Mouse (Mus musculus): ENCODE results near the gene Zfp708. TPM values are rescaled to one million over a fixed set of nuclear protein-coding genes. Genes with fewer than 3 reads are reported as not detected.

The Zfp708 gene
- polyA plus RNA-seq, 1 experiment from 2014 or later: 10.2 TPM

DNA sequence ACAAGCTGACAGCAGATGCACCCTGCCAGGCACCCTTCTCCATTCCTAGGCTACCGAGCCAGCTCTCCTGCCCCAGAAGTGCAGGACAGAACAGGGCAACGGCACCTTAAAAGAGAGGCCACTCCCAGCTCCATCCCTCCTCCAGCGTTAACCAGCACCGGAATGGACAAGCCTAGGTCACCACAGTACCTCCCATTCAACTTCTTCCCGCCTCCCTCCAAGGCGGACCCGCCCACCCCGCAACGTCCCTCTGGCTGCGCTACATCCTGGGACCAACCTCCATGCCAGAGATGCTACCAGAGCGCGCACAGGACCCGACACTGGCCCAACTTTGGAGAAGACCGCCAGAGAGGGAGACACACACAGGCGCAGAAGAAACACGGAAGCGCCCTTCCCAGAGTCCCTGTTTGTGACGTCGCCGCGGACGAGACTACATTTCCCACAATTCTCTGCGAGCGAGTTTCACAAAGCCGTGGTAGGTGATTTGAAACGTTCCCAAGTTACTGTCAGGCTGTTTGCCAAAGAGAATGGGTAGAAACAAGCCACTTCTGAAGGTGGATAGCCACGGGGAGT, 36.9 kb downstream of the Zfp708 start, which contains the start of gene Zfp712:
Zfp712 (minus strand) TSS at position 385 of the 573 bp plus-strand sequence.
- Histone ChIP-seq H3K4me3 (ENCODE audit: low read depth, low read length) (peak within 1 kb of the TSS; percentile 69), H3K36me3 (ENCODE audit: control insufficient read depth, insufficient read depth, low read length) (no peaks in the 10 kb centered on the region), H3K27ac (ENCODE audit: low read depth, low read length) (peak within 1 kb of the TSS; percentile 66), H3K4me2 (ENCODE audit: low read depth, low read length) (peak within 1 kb of the TSS; percentile 83), H3K9me3 (ENCODE audit: control insufficient read depth, low read length) (no peaks in the 10 kb centered on the region; the same call in 1 of the 2 replicates), H3K27me3 (ENCODE audit: control insufficient read depth, insufficient read depth, low read length) (no peaks in the 10 kb centered on the region), H3K4me1 (ENCODE audit: control insufficient read depth, insufficient read depth, low read length) (no peaks in the 10 kb centered on the region), H3K9ac (replicated peaks; ENCODE audit: low read depth, low read length) (peak within 1 kb of the TSS; percentile 80)
- WGBS: under 1% methylated on average over 27 of the region's 27 CpGs
- ATAC-seq (ENCODE audit: low read depth): peak; percentile 97

DNA sequence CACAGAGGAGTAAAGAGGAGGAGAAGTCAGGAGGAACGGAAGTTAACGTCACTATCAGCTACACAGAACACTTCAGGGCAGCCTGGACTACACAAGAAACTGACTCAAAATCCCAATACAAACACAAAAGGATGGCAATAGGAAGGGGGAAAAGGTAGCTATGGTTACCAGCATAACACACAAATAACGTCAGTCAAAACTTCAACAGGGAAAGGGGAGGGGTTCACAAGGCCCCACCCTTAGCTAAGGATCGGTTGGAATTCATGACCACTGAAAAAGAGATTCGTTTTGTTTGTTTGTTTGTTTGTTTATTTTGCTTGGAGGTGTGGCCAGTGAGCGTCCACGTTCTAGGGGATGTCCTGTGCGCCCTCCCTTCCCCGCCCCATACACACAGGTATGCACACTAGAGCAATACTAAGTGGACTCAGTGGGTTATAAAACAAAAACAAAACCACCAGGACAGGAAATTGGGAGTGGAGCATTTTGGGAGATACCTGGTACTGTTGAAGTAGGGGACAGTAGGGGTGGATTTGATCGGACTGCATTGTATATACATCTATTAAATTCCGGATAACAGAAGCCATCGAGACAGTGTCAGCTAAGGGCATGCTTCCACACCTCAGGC, 37.5 kb downstream of the Zfp708 start:
- peak overlapping the region; percentile 66 for H3K27ac ChIP-seq (ENCODE audit: low read depth, low read length)
- no peaks in the 10 kb centered on the region for H3K4me1 ChIP-seq (ENCODE audit: control insufficient read depth, insufficient read depth, low read length)
- peak overlapping the region; percentile 83 for H3K4me2 ChIP-seq (ENCODE audit: low read depth, low read length)
- ATAC-seq (ENCODE audit: low read depth): peak; percentile 31
- peak overlapping the region; percentile 80 for H3K9ac ChIP-seq (replicated peaks; ENCODE audit: low read depth, low read length)
- H3K9me3 ChIP-seq (ENCODE audit: control insufficient read depth, low read length): no peaks in the 10 kb centered on the region; the same call in 1 of the 2 replicates
- 3% methylated on average over 12 of the region's 12 CpGs for WGBS
- H3K4me3 ChIP-seq (ENCODE audit: low read depth, low read length): peak overlapping the region; percentile 69
- H3K27me3 ChIP-seq (ENCODE audit: control insufficient read depth, insufficient read depth, low read length): no peaks in the 10 kb centered on the region
- no peaks in the 10 kb centered on the region for H3K36me3 ChIP-seq (ENCODE audit: control insufficient read depth, insufficient read depth, low read length)

Other genes with a start within 250 kb of the Zfp708 start
- 3.8 and 4.5 TPM in 2 replicates for gene Gm10767, start 193.1 kb downstream of the Zfp708 start, polyA plus RNA-seq (2014; fragmentation: Nextera tagmentation; extraction: Ambion mirVana)
- 9.4 and 10.1 TPM in 2 replicates for gene Zfp712, start 36.8 kb downstream of the Zfp708 start, polyA plus RNA-seq (2014; fragmentation: Nextera tagmentation; extraction: Ambion mirVana)
- gene Gm28557, start 10.6 kb upstream of the Zfp708 start, polyA plus RNA-seq (2014; fragmentation: Nextera tagmentation; extraction: Ambion mirVana): 1.2 and 2.3 TPM in 2 replicates
- gene Rslcan18, start 18.3 kb upstream of the Zfp708 start, polyA plus RNA-seq (2014; fragmentation: Nextera tagmentation; extraction: Ambion mirVana): 0.09 and 0.19 TPM in 2 replicates
- 4.9 and 6.0 TPM in 2 replicates for gene Zfp759, start 23.7 kb upstream of the Zfp708 start, polyA plus RNA-seq (2014; fragmentation: Nextera tagmentation; extraction: Ambion mirVana)
- gene Rsl1, start 75.2 kb upstream of the Zfp708 start, polyA plus RNA-seq (2014; fragmentation: Nextera tagmentation; extraction: Ambion mirVana): 4.5 and 5.2 TPM in 2 replicates
- gene Zfp455, start 96.5 kb upstream of the Zfp708 start, polyA plus RNA-seq (2014; fragmentation: Nextera tagmentation; extraction: Ambion mirVana): 2.2 and 2.4 TPM in 2 replicates
- 7.6 and 10.4 TPM in 2 replicates for gene Zfp458, start 180.5 kb upstream of the Zfp708 start, polyA plus RNA-seq (2014; fragmentation: Nextera tagmentation; extraction: Ambion mirVana)
- 1.3 and 1.8 TPM in 2 replicates for gene Zfp457, start 208.5 kb upstream of the Zfp708 start, polyA plus RNA-seq (2014; fragmentation: Nextera tagmentation; extraction: Ambion mirVana)
- gene Zfp595, start 234.6 kb upstream of the Zfp708 start, polyA plus RNA-seq (2014; fragmentation: Nextera tagmentation; extraction: Ambion mirVana): 1.8 and 3.0 TPM in 2 replicates

Data from neural tube, embryonic 14.5 days (tissue).